Mouse (Mus musculus) embryo, embryonic 10.5 days (tissue): Measurements from ENCODE around the gene Prex1.

Experiments used
- DNase-seq: peaks from one replicate; pipeline ENCODE4 v3.0.0-alpha.2; 2015; ENCODE audit warnings: low spot score

The Prex1 gene

GRCm38 (mm10) chr2:166559531-166559930 lies 154.1 kb downstream of the Prex1 start:
- peak; percentile 69 for DNase-seq

GRCm38 (mm10) chr2:166555508-166555907 lies 158.1 kb downstream of the Prex1 start:
- DNase-seq: peak; percentile 79

GRCm38 (mm10) chr2:166554169-166554505 lies 159.5 kb downstream of the Prex1 start:
- no peak for DNase-seq

GRCm38 (mm10) chr2:166553502-166554168 lies 160.0 kb downstream of the Prex1 start:
- DNase-seq: peak; percentile 86

- DNase-seq: no peak
Observed at GRCm38 (mm10) chr2:166552657-166553056, 161.0 kb downstream of the Prex1 start.

GRCm38 (mm10) chr2:166551831-166552498 lies 161.7 kb downstream of the Prex1 start:
- peak; percentile 21 for DNase-seq

GRCm38 (mm10) chr2:166549871-166550270 lies 163.8 kb downstream of the Prex1 start:
- DNase-seq: no peak

GRCm38 (mm10) chr2:166549069-166549468 lies 164.6 kb downstream of the Prex1 start:
- no peak for DNase-seq

- DNase-seq: no peak
Observed at GRCm38 (mm10) chr2:166545580-166545979, 168.1 kb downstream of the Prex1 start.

GRCm38 (mm10) chr2:166544575-166545251 lies 168.9 kb downstream of the Prex1 start:
- no peak for DNase-seq

GRCm38 (mm10) chr2:166541112-166541928 lies 172.3 kb downstream of the Prex1 start:
- DNase-seq: no peak

GRCm38 (mm10) chr2:166540216-166540615 lies 173.4 kb downstream of the Prex1 start:
- no peak for DNase-seq

- no peak for DNase-seq
Observed at GRCm38 (mm10) chr2:166536896-166537295, 176.7 kb downstream of the Prex1 start.

- DNase-seq: no peak
Observed at GRCm38 (mm10) chr2:166535519-166535918, 178.1 kb downstream of the Prex1 start.

GRCm38 (mm10) chr2:166526204-166526603 lies 187.4 kb downstream of the Prex1 start:
- DNase-seq: no peak

GRCm38 (mm10) chr2:166523156-166523890 lies 190.3 kb downstream of the Prex1 start:
- DNase-seq: no peak

GRCm38 (mm10) chr2:166522612-166523120 lies 191.0 kb downstream of the Prex1 start:
- DNase-seq: no peak

- no peak for DNase-seq
Observed at GRCm38 (mm10) chr2:166521878-166522611, 191.6 kb downstream of the Prex1 start.

- DNase-seq: no peak
Observed at GRCm38 (mm10) chr2:166521461-166521860, 192.2 kb downstream of the Prex1 start.

GRCm38 (mm10) chr2:166520536-166520935 lies 193.1 kb downstream of the Prex1 start:
- DNase-seq: no peak
